Mouse (Mus musculus) heart, postnatal 14 days (tissue): Measurements from ENCODE around the gene Hes7. TPM values are rescaled to one million over a fixed set of nuclear protein-coding genes. Genes with fewer than 3 reads are reported as not detected.
A peak's percentile ranks its signal among the peaks of the same experiment; 100 is the strongest.

Source experiments
- DNase-seq, 2 experiments: peaks; one replicate each; pipeline ENCODE4 v3.0.0; 2021 to 2022
- intact Hi-C: fragments of 180-260 bp; cut with DNase I; formaldehyde crosslinking; loops from one replicate; pipeline ENCODE4 v1.15.1; 2025
- total RNA-seq, 2 experiments: library from RNA; stranded (reverse); gene quantifications; 2 replicates each; pipeline ENCODE4 v1.2.3; 2021

The Hes7 gene
- total RNA-seq, 2 experiments from 2014 or later, result 0.14 to 0.32 TPM

- DNase-seq, result no peak
- intact Hi-C loops, result loop anchor here (1.0 to 5.0 kb wide), 2 partner anchors 23 to 116 kb away; no protein-coding TSS in a partner anchor
These were observed 5.9 kb downstream of the Hes7 start for GRCm38 (mm10) chr11:69125919-69126705.

- no peak for DNase-seq
- intact Hi-C loops, result loop anchor here (5.0 kb wide), 1 partner anchor 116 kb away; no protein-coding TSS in a partner anchor
These were observed 6.5 kb downstream of the Hes7 start for GRCm38 (mm10) chr11:69126706-69127095.

GRCm38 (mm10) chr11:69128426-69129122 is 8.4 kb downstream of the Hes7 start:
- no peak for DNase-seq
- intact Hi-C loops, result loop anchor here (5.0 kb wide), 1 partner anchor 114 kb away; no protein-coding TSS in a partner anchor

- no peak for DNase-seq
- intact Hi-C loops, result no loop called here
These were observed 13.3 kb downstream of the Hes7 start for GRCm38 (mm10) chr11:69133566-69133922.

DNA sequence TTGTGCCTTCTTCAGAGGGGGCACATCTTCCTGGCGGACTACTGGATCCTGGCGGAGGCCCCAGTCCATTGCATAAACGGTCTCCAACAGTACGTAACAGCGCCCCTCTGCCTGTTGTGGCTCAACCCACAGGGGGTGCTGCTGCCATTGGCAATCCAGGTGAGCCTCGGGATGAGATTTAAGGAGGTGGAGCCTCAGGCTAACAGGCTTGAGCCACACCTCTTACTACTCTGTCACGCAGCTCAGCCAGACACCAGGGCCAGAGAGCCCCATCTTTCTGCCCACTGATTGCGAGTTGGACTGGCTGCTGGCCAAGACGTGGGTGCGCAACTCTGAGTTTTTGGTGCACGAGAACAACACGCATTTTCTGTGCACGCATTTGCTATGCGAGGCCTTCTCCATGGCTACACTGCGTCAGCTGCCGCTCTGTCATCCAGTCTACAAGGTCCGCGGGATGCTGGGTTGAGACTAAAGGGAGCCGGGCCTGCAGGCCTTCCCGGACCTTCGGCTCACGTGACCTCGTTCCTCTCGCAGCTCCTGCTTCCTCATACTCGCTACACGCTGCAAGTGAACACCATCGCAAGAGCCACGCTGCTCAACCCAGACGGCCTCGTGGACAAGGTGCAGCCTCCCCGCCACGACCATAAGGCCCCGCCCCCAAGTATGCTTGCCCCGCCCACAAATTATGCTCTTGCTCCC is 13.9 kb downstream of the Hes7 start:
- intact Hi-C loops, result no loop called here
- peak; percentile 32 to 45 for DNase-seq

GRCm38 (mm10) chr11:69134622-69134968 is 14.4 kb downstream of the Hes7 start:
- DNase-seq, result no peak

GRCm38 (mm10) chr11:69135361-69135760 is 15.2 kb downstream of the Hes7 start:
- DNase-seq, result no peak
- intact Hi-C loops, result no loop called here

More at GRCm38 (mm10) chr11:69134622-69134968, 14.4 kb downstream of the Hes7 start:
- intact Hi-C loops, result no loop called here

DNA sequence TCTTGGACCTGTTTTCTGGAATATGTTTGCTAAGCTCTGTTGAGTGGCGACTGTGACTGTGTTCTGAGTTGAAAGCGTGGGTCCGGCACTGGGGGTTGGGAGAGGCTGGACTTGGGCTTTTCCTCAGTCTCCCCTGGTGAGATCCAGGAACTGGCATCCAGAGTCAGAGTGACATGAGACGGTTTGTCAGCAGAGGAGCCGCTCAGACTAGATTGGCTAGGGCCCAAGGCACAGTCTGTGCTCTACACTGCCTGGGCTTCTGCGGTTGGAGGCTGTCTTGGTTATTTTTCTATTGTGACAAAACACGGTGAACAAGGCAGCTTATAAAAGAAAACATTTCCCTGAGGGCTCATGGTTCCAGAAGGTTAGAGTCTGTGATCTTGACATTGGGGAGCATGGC is 27.3 kb downstream of the Hes7 start:
- intact Hi-C loops, result no loop called here
- DNase-seq, result no peak

DNA sequence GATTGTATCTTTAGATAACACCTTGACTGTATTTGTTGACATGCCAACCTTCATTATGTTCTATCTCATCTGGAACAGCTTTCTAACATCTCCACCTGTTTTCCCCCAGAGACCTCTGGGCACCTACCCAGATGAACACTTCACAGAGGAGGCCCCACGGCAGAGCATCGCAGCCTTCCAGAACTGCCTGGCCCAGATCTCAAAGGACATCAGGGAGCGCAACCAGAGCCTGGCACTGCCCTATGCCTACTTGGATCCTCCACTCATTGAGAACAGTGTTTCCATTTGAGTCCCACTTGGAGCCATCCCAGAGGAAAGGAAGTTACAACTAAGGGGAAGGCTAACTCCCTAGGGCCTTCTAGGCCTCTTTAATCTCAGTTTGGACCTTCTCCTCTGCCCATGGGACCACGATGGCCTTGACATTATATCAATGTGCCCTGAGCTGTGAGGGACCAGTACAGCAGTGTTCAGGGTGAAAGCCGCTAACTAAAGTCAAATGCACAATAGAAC is 28.3 kb downstream of the Hes7 start:
- intact Hi-C loops, result no loop called here
- no peak for DNase-seq

GRCm38 (mm10) chr11:69149728-69150127 is 29.5 kb downstream of the Hes7 start:
- no peak for DNase-seq
- intact Hi-C loops, result loop anchor here (1.0 to 2.0 kb wide), 3 partner anchors 19 to 83 kb away; partner anchors contain the start of gene Aloxe3

DNA sequence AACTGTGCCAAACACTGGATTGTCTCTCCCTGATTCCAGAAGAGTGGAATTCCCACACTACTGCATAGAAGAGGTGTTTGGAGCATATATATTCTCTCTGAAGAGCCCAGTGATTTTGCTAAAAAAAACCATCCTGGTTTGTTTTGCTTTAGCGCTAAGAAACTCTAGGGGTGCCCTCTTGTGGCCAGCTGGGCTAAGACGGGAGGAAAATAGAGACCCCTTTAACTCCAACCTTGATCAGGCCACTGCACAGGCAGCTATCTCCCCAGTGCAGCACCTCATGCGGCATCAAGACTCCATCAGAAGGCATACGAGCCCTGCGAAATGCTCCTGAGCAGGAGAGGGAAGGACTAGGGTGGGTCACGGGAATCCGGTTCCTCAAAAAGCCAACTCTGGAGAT is 30.2 kb downstream of the Hes7 start:
- intact Hi-C loops, result loop anchor here (2.0 kb wide), 2 partner anchors 20 to 84 kb away; no protein-coding TSS in a partner anchor
- DNase-seq, result peak; percentile 67 to 84

DNA sequence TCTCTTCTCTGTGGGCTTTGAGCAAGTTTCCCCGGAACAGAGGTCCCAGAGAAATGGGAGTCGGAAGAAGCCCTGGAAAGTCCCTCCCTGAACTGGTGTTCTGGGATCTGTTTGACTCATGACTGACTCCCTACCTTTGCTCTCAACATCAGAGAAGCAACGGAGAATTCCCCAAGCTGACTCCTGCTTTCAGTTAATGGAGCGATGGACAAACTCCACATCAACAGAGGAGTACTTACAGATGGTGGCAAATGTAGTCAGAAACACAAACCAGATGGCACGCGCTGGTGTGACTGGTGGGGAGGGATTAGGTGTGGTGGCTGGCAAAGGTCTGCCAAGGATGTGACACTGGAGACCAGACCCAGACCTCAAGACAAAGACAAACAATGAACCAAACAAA is 30.8 kb downstream of the Hes7 start:
- no peak for DNase-seq

DNA sequence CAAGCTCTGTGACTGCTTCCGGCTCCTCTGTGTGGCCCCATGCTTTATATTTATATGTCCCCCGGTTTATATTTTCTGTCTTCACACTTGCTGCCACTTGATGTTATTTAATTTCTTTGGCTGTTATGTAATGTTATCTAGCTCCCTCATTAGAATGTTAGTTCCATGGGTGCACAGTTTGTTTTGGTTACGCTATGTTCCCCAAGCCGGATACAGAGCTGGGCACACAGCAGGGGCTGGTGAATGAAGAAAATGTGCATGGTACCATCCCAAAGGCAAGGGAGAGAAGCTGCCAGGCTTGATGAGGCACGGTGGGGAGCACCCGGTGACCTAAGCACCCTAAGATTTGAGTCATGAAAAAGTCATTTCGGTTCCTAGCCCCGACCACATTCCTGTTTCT is 33.6 kb downstream of the Hes7 start:
- no peak for DNase-seq
- intact Hi-C loops, result no loop called here

More for the DNA sequence above, 30.8 kb downstream of the Hes7 start:
- intact Hi-C loops, result loop anchor here (2.0 kb wide), 2 partner anchors 20 to 84 kb away; no protein-coding TSS in a partner anchor

GRCm38 (mm10) chr11:69155351-69155750 is 35.1 kb downstream of the Hes7 start:
- DNase-seq, result no peak
- intact Hi-C loops, result no loop called here

- no peak for DNase-seq
- intact Hi-C loops, result loop anchor here (1.0 kb wide), 1 partner anchor 21 kb away; no protein-coding TSS in a partner anchor
These were observed 36.6 kb downstream of the Hes7 start, which contains the start of gene Alox12b for GRCm38 (mm10) chr11:69156800-69157199. Alox12b (plus strand) TSS chr11:69156989.

GRCm38 (mm10) chr11:69169313-69169712 is 49.1 kb downstream of the Hes7 start:
- DNase-seq, result no peak
- intact Hi-C loops, result no loop called here

GRCm38 (mm10) chr11:69171626-69172025 is 51.4 kb downstream of the Hes7 start:
- intact Hi-C loops, result no loop called here
- DNase-seq, result peak; percentile 82 to 86

DNA sequence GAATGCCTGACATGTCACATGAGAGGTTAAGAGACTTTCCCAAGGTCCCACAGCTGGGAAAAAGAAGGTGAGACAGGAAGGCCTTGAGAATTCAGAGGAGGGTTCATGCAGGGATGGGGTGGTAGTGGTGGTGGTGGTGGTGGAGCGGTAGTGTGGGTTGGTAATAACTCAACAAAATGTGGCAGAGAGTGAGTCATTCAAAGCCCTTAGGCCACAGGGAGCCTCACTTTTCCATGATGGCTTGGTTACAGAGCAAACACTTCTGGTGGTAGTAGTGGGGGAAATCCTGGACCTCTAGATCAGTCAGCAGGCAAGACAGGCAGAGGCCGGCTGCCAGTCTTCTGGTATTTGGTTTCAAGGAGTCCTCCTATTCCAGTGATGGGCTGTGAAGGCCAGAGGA is 52.4 kb downstream of the Hes7 start:
- intact Hi-C loops, result no loop called here
- DNase-seq, result no peak
